ENCODE assay signal across 8 mouse cellular contexts in the genomic region with DNA sequence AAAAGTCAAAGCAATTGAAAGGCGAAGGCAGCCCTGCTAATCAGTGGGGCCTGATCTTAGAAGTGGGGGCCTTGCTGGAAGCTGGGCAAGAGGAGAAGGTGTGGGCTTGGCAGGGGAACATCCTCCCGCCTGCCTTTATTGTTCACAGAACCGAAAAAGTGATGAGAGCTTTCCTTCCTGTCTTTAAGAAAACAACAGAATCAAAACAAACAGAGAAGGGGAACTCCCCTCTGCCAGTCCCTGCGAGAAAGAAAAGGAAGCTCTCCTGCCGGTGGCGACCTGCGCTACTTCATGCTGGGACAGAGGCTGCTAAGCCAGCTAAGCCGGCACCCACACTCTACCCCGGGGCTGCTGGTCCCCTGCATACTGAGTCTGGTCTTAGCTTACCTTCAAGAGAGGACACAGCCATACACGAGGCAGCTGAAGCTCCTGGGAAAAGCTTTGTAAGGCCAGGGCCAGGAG. TPM values are rescaled to one million over a fixed set of nuclear protein-coding genes. Genes with fewer than 3 reads are reported as not detected.
A peak's percentile ranks its signal among the peaks of the same experiment; 100 is the strongest.
DNase-seq lines count a peak whose midpoint lies in the region; ATAC-seq lines count a peak whose summit lies in the region.

No protein-coding gene starts in this region.

- peak; percentile 64 for DNase-seq in urinary bladder, postnatal 14 days (ENCODE audit: low spot score)
- DNase-seq in urinary bladder, postnatal 25 days (ENCODE audit: low spot score) = no peak
- DNase-seq in kidney, postnatal 10 days = peak; percentile 72
- peak; percentile 74 to 80 for DNase-seq in lung, postnatal 4 days
- DNase-seq in thymus, postnatal 25 days = peak; percentile 75
- DNase-seq in right cerebral cortex, postnatal 25 days = no peak
- DNase-seq in left cerebral cortex, adult 8-10 months (ENCODE audit: low spot score in 2 of 2) = no peak

- peak; percentile 33 for ATAC-seq in granulocyte monocyte progenitor cell, adult 5-6 weeks (replicated peaks; ENCODE audit: poor library complexity, severe bottlenecking)

RNA-seq across cellular contexts. Expression of a gene that starts 41.9 kb away (rescaled TPM):
- total RNA-seq in granulocyte monocyte progenitor cell, adult 5-6 weeks (2014; fragmentation: Nextera tagmentation) = 199 TPM in 2 replicates
- 91.5 and 99.4 TPM in 2 replicates for total RNA-seq in granulocyte monocyte progenitor cell, adult 5-6 weeks (2017)
- total RNA-seq in left cerebral cortex, adult 8-10 months (2022) = 10 to 100 TPM; 19.9 to 27.1 (median 24.2) TPM

Comparison
In these comparisons a context has a peak if more than half of its experiments do, and no peak if none do; other contexts are left out.
1. DNase-seq: peak in urinary bladder, postnatal 14 days (single experiment), kidney, postnatal 10 days (single experiment), lung, postnatal 4 days (2 of 2) and thymus, postnatal 25 days (single experiment); none in urinary bladder, postnatal 25 days (single experiment), right cerebral cortex, postnatal 25 days (single experiment) and left cerebral cortex, adult 8-10 months (0 of 2).